Mouse (Mus musculus) spleen, adult 2 months (tissue): ENCODE data around the gene Zfp708. TPM values are rescaled to one million over a fixed set of nuclear protein-coding genes. Genes with fewer than 3 reads are reported as not detected.
"Not testable (repeated sequence)": the region's sequence is repeated elsewhere in the genome, so short reads cannot be mapped to it uniquely, and the experiment has no call there.

ENCODE experiments used
- DNase-seq, 2 experiments: peaks; one replicate each; pipeline versions ENCODE4 v3.0.0 to v3.0.0-alpha.2; 2012 to 2021; ENCODE audit warnings: low spot score in 2 of 2, low read depth in 1 of 2
- H3K27ac ChIP-seq: fragments of 200-500 bp; 2 replicates; pipeline ENCODE4 v1.5.1; 2012; ENCODE audit warnings: low read length, inconsistent platforms; ENCODE audit not compliant: insufficient read depth
- H3K27me3 ChIP-seq: fragments of 200-500 bp; 2 replicates; pipeline ENCODE4 v1.6.1; 2012; ENCODE audit warnings: mild to moderate bottlenecking, moderate library complexity, low read length, inconsistent platforms; ENCODE audit not compliant: control insufficient read depth, insufficient read depth
- H3K36me3 ChIP-seq: fragments of 200-500 bp; 2 replicates; pipeline ENCODE4 v1.6.1; 2012; ENCODE audit warnings: mild to moderate bottlenecking, low read length, inconsistent platforms; ENCODE audit not compliant: control insufficient read depth, insufficient read depth
- H3K4me1 ChIP-seq: fragments of 200-500 bp; 2 replicates; pipeline ENCODE4 v1.6.1; 2011; ENCODE audit warnings: inconsistent platforms; ENCODE audit not compliant: control insufficient read depth, insufficient read depth, insufficient read length
- H3K4me3 ChIP-seq: fragments of 200-500 bp; 2 replicates; pipeline ENCODE4 v1.5.1; 2011; ENCODE audit warnings: mild to moderate bottlenecking, inconsistent platforms; ENCODE audit not compliant: insufficient read depth, insufficient read length; ENCODE audit errors: extremely low read depth
- CTCF ChIP-seq: fragments of 200-500 bp; IDR thresholded peaks from 2 replicates; pipeline ENCODE4 v1.5.1; 2011; ENCODE audit warnings: mild to moderate bottlenecking, inconsistent platforms; ENCODE audit not compliant: insufficient read depth, insufficient read length, insufficient replicate concordance; ENCODE audit errors: extremely low read depth
- POLR2A ChIP-seq: fragments of 200-500 bp; IDR thresholded peaks from 2 replicates; pipeline ENCODE4 v1.6.1; 2011; ENCODE audit warnings: low read depth, low read length, inconsistent platforms
- WGBS: fragments of 180-500 bp; shearing (Covaris S2); methylation state at CpG from one replicate; pipeline ENCODE4 v1.1.7; 2018; 5-methylcytosine and 5-hydroxymethylcytosine counted together
- polyA plus RNA-seq: library from polyadenylated mRNA; depleted of rRNA; stranded (reverse); fragments of >200 nt; gene quantifications from 2 replicates; pipeline ENCODE4 v1.2.3, GENCODE M21; 2012; rRNA removed

Zfp708 gene
- 0.11 TPM in 1 of 2 replicates, not detected in the other for polyA plus RNA-seq

- TF ChIP-seq CTCF (no peak), POLR2A (no peak)
- Histone ChIP-seq H3K27me3 (no peaks in the 10 kb centered on the region), H3K4me3 (no peak within 1 kb of the TSS), H3K27ac (no peak within 1 kb of the TSS), H3K36me3 (no peaks in the 10 kb centered on the region; the same call in 1 of the 2 replicates), H3K4me1 (no peaks in the 10 kb centered on the region)
- 90% methylated on average over 10 of the region's 10 CpGs for WGBS
- DNase-seq = no peak
These were observed at the start of gene Zfp708 for GRCm38 (mm10) chr13:67097876-67098275. Gene Zfp708 (minus strand): TSS chr13:67097976.

GRCm38 (mm10) chr13:67128038-67128721 lies 30.4 kb upstream of the Zfp708 start:
- peak overlapping the region; percentile 80 for H3K4me3 ChIP-seq
- 3% methylated on average over 18 of the region's 18 CpGs for WGBS
- H3K4me1 ChIP-seq = no peaks in the 10 kb centered on the region
- no peaks in the 10 kb centered on the region for H3K36me3 ChIP-seq
- no peaks in the 10 kb centered on the region for H3K27me3 ChIP-seq
- H3K27ac ChIP-seq = peak overlapping the region; percentile 17
- peak; percentile 71 to 73 for DNase-seq
- TF ChIP-seq POLR2A (no peak), CTCF (no peak)

DNA sequence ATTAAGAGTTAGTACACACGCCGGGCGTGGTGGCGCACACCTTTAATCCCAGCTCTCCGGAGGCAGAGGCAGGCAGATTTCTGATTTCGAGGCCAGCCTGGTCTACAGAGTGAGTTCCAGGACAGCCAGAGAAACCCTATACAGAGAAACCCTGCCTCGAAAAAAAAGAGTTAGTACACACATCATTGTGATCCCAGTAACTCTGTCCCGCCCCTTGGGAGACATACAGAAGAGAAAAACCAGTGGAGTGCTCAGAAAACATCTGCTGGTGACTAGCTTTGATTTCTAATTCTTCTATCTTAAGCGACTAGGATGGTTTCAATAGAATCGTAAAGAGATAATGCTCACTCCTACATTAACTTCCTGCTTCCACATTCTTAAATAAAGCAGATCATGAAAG lies 29.7 kb upstream of the Zfp708 start:
- not testable (repeated sequence) for H3K4me1 ChIP-seq, H3K36me3 ChIP-seq, DNase-seq, H3K27me3 ChIP-seq, H3K4me3 ChIP-seq, H3K27ac ChIP-seq
- 81% methylated on average over 10 of the region's 10 CpGs for WGBS

GRCm38 (mm10) chr13:67124460-67124859 lies 26.7 kb upstream of the Zfp708 start:
- no peaks in the 10 kb centered on the region for H3K27me3 ChIP-seq
- 89% methylated on average over 1 of the region's 1 CpGs for WGBS
- no peaks in the 10 kb centered on the region for H3K36me3 ChIP-seq
- DNase-seq = no peak
- H3K4me1 ChIP-seq = no peaks in the 10 kb centered on the region
- TF ChIP-seq POLR2A (no peak), CTCF (no peak)
- H3K27ac ChIP-seq = no peak overlapping the region
- no peak overlapping the region for H3K4me3 ChIP-seq

DNA sequence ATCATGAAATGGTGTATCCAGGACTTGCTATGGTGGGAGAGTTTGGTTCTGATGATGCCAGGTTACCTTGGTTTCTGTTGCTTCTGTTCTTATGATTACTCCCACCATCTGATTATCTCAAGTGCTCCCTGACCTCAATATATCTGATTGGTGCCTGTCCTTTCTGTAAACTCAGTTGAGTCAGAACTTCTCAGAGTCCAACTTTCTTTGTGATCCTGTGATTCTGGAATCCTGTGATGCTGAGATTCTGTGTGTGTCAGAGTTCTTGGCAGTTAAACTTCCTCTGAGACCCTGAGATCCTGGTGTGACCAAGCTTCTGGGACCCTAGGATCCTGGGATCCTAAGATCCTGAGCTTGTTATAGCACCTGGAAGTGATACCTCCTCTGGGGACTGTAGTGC lies 23.6 kb upstream of the Zfp708 start, which contains the start of gene Zfp759:
Gene Zfp759, plus strand, starts transcription at position 301 of the 400 bp plus-strand sequence.
- DNase-seq, H3K27ac ChIP-seq, H3K4me3 ChIP-seq: not testable (repeated sequence)

GRCm38 (mm10) chr13:67116163-67116562 lies 18.4 kb upstream of the Zfp708 start, which contains the start of gene Rslcan18:
Gene Rslcan18 (minus strand): TSS chr13:67116263.
- WGBS = 87% methylated on average over 8 of the region's 8 CpGs
- not testable (repeated sequence) for H3K4me1 ChIP-seq

More for the DNA sequence above, 23.6 kb upstream of the Zfp708 start, which contains the start of gene Zfp759:
- not testable (repeated sequence) for H3K27me3 ChIP-seq, H3K4me1 ChIP-seq, H3K36me3 ChIP-seq

GRCm38 (mm10) chr13:67113287-67113686 lies 15.5 kb upstream of the Zfp708 start:
- DNase-seq = no peak
- WGBS = 94% methylated on average over 2 of the region's 2 CpGs
- Histone ChIP-seq H3K4me1 (peaks cover 3% of the 10 kb centered on the region; the same call in 1 of the 2 replicates), H3K27ac (no peak overlapping the region), H3K27me3 (peaks cover 2% of the 10 kb centered on the region; the same call in 1 of the 2 replicates), H3K36me3 (no peaks in the 10 kb centered on the region), H3K4me3 (no peak overlapping the region)
- TF ChIP-seq POLR2A = no peak
- no peak for TF ChIP-seq CTCF

More at GRCm38 (mm10) chr13:67116163-67116562, 18.4 kb upstream of the Zfp708 start, which contains the start of gene Rslcan18:
- H3K36me3 ChIP-seq, DNase-seq, H3K4me3 ChIP-seq, H3K27ac ChIP-seq, H3K27me3 ChIP-seq: not testable (repeated sequence)
